Mouse (Mus musculus) thymus, adult 2 months (tissue): ENCODE results near the gene Olfr767.
"Not testable (repeated sequence)": the region's sequence is repeated elsewhere in the genome, so short reads cannot be mapped to it uniquely, and the experiment has no call there.

ENCODE experiments used
- CTCF ChIP-seq: fragments of 200-500 bp; IDR thresholded peaks from 2 replicates; pipeline ENCODE4 v1.5.1; 2012; ENCODE audit warnings: mild to moderate bottlenecking, control low read depth, low read length, moderate library complexity, borderline replicate concordance; ENCODE audit not compliant: control insufficient read depth, poor library complexity, insufficient read depth; ENCODE audit errors: extremely low read depth
- POLR2A ChIP-seq: fragments of 200-500 bp; IDR thresholded peaks from 2 replicates; pipeline ENCODE4 v1.6.1; 2012; ENCODE audit warnings: mild to moderate bottlenecking, low read length, control low read depth, moderate library complexity; ENCODE audit not compliant: control insufficient read depth, poor library complexity, insufficient read depth; ENCODE audit errors: extremely low read depth

DNA sequence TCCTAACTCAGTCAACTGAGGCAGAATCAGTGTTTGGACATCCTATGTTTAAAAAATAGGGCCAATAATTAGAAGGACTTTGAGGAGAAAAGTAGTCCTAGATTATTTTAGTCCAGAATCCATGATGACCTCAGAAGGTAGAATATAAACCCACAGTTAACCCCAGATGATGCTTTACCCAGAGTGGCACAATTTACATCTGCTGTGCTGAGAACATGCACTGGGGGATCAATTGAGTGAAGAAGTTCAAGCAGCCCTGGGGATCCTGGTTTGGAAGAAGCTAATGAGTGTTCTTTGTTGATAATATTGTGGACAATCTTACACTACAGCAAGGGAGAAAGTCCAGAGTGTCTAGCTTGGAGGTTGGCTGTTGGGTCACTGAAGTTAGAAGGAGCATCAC lies at the start of gene Olfr767:
- TF ChIP-seq POLR2A, CTCF: not testable (repeated sequence)
